Mouse (Mus musculus): ENCODE results near the gene Ano8.
"Not testable (repeated sequence)": the region's sequence is repeated elsewhere in the genome, so short reads cannot be mapped to it uniquely, and the experiment has no call there.

The Ano8 gene

DNA sequence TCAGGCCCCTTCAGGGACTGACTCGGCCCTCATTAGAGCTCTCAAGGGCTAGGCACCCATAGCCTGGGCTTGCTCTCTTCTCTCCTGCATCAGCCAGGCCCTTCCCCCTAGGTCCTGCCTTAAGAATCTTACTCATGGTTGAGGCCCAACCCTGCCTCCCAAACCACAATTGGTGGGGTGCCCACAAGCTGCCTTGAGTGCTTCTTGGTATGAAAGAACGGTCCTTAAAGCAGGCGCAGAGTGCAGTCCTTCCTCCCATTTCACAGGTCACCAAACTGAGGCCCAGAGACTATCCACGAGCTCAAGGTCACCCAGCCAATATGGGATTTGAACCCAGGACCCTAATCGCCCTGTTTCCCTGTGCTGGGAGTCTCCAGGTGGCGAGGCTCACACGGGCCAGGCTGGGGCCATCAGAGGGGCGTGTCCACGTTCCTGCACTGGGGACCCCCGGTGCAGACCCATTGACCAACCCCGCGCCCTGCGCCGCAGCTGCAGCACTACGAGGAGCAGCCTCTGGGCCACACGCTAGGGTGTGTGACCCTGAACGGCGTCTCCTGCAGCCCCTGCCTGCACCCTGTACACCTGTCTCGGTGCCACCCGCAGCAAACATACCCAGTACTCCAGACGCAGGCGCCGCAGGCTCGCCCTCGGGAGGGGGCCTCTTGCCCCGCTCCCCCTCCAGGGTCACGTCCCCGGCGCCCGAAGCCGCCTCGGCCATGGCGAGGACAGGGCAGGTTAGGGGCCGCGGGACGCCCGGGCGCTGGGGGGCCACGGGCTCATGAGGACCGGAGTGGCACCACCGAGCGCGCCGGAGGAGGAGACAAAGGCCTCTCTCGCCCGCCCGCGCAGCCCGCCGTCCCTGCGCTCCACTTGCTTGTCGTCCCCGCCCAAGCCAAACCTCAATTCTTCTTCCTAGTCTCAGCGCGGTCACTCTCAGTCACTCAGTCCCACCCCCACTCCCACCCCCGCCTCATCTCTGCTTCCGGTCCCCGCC lies at the start of gene Ano8:
Gene Ano8, minus strand, starts transcription at position 822 of the 994 bp plus-strand sequence.
- in situ Hi-C loops (cut with MboI, MseI) = loop anchor here (5.0 to 25.0 kb wide), 3 partner anchors 588 to 711 kb away; partner anchors contain the start of genes Pik3r2, Rpl18a and Tpm4

DNA sequence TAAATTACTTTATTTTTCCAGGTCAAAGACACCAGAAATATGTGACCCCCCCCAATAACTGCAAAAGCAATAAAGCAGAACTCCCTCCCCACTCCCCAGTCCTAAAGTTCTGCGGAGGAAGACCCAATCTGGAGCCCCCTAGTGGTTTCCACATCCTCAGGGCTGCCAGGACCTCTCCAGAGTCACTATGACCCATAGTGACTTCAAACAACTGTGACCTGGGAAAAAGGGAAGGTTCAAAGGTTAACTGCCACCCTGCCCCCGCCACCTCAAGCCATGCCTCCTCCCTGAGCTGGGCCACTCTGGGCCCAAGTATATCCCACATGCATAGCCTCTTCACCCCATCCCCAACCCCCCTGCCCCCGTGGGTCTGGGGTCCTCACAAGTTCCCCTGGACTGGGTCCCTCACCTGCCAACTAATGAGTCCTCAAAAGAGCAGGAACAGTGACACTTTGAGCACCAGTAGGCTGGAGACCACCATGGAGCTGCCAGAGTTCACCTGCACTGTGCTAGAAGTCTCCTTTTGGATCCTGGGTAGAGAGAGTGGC lies 48.6 kb upstream of the Ano8 start:
- in situ Hi-C loops (cut with MboI, MseI) = no loop called here

DNA sequence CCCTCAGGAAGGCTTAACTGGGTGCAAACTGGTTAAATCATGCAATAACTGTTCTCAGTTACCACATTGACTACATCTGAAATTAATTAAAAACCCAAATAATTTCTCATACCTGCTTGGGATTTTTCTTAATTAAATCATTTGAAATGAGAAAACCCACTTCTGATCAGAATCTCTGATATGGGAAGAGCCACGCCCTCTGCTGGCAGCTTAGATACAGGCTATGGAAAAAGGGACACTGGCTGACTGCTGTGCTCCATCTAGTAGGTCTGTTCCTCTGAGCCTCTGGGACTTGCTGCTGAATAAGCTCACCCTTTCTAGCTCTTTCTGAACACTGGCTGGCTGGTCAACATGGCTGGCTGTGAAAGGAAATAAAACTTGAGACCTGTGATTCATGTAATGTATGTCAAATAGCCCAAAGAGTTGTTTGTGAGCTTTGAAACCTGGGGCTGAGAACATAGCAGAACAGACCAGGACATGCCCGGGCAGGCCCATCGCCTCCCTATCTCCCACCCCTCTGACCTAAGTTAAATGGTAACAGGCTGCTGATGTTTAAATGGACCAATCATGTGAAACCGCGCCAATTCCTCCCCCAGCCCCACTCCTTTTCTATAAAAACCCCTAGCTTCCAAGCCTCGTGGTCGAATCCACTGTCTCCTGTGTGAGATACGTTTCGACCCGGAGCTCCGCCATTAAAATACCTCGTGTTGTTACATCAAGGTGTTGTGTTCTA lies 45.1 kb upstream of the Ano8 start:
- in situ Hi-C loops (cut with MboI, MseI) = not testable (repeated sequence)

DNA sequence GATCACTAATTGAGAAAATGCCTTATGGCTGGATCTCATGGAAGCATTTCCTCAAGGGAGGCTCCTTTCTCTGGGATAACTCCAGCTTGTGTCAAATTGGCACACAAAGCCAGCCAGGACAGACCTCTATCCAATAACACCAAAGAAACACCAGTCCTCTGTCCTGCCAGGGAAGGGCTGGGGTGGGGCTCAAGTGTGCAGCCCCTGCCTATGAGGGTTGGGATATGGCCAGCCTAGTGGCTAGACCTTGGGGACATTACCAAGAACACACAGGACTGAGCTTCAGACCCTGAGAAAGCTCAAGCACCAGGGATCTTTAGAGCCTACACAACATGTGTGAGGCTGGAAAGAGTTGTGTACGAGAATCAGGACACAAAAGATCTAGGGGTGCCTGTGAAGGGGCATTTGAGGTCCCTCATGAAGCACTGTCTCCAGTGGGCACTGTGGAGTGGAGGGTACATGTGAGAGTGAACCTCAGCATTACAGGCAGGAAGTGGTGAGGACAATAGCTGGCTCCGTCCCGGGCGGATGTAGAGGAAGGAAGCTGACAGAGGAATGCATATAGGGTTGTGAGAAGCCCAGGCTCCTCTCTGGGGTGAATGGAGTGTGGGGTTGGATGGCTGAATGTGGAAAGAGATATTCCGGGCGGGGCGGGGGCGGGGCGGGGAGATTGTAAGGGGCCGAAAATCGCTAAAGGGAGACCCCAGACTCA lies 42.8 kb upstream of the Ano8 start:
- in situ Hi-C loops (cut with MboI, MseI) = no loop called here

DNA sequence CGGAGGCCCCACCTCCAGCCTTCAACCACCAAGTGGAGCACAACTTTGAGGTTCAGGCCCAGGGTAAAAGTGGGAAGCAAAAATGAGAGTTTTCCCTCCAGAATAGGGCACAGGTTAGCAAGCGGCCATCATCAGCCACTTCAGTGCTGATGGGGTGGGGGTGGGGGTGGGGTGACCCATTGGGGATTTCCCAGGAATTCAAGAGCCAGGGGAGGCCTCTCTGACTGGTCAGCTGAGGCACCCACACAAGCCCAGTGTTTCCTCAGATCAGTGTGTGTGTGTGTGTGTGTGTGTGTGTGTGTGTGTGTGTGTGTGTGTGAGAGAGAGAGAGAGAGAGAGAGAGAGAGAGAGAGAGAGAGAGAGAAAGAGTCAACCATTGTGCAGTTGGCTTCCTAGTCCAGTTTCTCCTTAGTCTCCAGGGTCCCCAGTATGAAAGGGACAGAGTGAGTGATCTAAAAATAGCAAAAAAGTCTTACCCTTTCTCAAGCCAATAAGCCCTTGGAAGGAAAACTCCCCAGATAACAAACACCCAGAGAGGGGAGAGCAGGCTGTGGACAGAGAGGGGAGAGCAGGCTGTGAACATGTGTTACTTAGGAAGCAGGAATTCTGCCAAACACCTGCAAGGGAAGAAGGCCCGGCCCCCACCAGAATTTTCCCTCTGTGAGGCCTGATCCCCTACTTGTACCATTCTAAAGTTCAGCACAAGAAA lies 41.6 kb upstream of the Ano8 start:
- in situ Hi-C loops (cut with MboI, MseI) = no loop called here

DNA sequence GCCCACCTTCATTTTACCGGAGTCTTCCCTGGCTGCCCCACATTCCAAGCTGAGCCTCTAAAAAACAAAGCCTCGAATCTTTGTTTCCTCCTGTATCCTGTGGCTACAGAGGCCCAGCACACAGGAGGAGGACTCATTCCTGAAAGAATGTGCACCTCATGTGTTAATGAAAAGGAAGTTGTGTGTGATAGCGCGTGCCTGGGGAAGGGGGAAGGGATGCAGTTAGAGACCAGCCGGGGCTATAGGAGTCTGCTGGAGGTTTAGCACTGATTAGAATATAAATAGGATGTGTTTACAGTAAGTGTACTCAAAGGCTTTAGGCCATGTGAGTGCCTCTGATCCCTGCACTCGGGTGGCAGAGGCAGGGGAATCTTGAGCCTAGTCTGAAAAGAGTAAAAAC lies 40.5 kb upstream of the Ano8 start:
- in situ Hi-C loops (cut with MboI, MseI) = no loop called here

DNA sequence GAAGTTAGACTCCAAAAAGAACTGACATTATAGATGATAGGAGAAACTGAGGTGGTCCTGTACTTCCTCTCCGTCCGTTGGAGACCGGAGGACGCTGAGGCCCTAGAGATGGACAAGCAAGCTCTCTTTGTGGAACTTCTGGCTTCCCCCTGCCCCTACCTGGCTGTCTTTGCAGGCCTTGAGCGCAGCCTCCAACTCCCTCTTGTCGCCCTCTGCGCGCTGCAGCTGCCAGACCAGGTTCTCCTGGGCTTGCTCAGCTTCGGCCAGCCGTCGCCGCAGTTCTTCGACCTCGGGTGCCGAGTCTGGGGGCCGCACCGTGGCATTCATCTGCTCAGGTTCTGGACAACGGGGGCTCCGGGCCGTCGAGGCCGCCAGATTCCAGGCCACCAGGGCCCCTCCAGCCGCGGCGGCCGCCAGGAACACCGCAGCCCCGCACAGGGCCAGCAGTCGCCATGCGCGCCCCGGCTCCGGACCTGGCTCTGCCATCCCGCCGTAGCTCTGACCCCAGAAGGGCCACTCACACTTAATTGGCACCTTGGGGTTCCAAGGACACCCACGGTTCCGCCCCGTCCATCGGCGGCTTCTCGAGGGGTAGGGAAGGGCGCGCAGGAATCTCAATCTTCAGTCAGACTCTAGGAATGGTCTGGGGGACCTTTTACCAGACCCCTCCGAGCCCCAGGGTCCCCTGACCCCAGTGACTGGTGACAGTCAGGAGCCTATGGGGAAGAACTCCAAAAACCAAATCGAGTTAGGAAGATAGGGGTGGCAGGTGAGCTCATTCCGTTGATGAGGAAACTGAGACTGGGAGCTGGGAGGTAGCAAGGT lies 39.7 kb upstream of the Ano8 start, which contains the start of gene Ccdc194:
Gene Ccdc194, minus strand, starts transcription at position 486 of the 825 bp plus-strand sequence.
- in situ Hi-C loops (cut with MboI, MseI) = no loop called here

DNA sequence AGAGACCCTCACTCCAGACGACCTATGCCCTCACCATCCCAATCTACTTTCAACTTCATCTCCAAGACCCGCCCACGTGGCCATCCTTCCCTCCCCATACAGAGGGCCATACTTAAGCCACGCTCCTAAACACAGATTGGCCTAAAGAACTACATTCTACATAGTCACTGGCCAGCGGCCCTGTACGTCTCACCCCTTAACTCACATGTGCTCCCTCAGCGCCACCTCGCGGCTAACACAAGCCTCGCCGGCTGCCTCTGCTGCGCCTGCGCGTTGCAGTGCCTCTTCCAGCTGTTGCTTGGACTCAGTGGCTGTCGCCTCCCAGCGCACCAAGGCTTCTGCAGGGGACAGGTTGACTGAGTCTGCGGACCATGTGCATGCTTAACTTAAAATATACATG lies 35.9 kb upstream of the Ano8 start:
- in situ Hi-C loops (cut with MboI, MseI) = loop anchor here (5.0 kb wide), 1 partner anchor 74 kb away; no protein-coding TSS in a partner anchor

DNA sequence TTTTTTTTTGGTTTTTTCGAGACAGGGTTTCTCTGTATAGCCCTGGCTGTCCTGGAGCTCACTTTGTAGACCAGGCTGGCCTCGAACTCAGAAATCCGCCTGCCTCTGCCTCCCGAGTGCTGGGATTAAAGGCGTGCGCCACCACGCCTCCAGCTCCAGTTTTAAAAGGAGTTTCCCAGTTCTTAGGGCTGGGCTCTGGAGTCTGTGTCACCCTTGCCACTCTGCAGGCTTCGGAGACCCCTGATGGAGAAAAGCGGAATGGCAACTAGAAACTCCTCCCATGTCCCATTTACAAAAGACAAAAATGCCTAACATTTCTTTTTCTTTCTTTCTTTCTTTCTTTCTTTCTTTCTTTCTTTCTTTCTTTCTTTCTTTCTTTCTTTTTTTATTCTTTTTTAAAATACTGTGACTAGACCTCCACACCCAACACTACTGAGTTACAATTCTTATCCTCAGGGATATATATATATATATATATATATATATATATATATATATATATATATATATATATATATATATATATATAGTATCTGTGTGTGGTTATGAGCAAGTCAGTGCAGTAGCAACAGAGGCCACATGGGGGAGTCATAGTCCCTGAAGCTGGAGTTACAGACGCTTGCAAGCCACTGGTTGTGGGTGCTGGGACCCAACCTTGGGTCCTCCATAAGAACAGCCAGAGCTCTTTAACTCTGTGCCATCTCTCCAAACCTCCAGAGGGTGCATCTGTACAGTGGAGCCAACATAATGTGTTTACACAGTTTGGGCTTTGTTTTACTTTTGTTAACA lies 33.5 kb upstream of the Ano8 start:
- in situ Hi-C loops (cut with MboI, MseI) = not testable (repeated sequence)

DNA sequence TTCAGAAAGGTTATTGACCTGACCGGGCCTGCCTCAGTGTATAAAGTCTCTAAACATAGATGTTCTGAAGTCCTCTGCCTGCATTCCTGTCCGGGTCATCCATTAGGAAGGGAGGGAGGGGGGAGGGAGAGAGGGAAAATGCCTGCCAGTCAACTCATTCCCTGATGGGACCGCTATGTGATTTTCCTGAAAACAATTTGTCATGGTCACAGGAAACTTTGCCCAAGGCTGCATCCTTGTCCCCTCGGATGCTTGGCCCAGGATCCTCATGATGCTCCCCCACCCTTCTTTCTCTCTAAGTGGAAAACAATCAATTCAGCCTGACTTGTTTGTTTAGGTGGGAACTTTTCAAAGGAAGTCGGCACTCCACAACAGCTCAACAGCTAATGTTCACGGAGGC lies 31.0 kb upstream of the Ano8 start:
- in situ Hi-C loops (cut with MboI, MseI) = no loop called here

DNA sequence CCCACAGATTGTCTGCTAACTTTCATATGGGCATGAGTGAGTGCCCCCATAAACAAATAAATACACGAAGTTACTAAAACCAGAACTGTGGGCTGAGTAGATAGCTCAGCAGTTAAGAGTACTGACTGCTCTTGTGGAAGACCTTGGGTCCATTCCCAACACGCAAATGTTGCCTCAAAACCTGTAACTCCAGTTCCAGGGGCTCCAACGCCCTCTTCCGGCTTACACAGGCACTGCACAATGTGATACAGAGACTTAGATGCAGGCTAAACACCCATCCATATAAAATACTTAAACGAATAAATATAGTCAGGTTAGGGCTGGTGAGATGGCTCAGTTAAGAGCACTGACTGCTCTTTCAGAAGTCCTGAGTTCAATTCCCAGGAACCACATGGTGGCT lies 29.3 kb upstream of the Ano8 start:
- in situ Hi-C loops (cut with MboI, MseI) = no loop called here

DNA sequence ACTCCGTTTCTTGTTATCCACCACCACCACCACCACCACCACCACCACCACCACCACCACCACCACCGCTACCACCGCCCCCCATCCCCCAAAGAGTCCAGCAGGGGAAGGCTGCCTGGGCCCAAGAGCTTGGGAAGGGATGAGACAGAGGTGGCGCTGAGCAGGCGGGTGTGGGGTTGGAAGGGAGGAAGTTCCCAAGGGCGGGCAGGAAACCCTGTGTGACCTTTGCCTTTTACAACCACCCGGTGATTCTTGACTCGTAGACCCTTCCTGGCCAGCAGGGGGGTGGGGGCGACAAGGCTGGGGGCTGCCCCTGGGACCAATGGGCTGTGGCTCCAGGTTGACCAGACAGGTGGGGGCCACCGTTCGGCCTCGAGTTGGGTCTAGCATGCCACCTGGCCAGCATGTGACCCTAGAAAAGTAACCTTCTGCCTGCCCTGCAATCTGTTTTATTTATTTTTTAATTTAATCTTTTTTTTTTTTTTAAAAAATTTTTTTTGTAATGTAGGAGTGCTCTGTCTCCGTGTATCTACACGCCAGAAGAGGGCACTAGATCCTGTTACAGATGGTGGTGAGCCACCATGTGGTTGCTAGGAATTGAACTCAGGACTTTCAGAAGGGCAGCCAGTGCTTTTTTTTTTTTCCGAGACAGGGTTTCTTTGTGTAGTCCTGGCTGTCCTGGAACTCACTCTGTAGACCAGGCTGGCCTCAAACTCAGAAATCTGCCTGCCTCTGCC lies 27.4 kb upstream of the Ano8 start:
- in situ Hi-C loops (cut with MboI, MseI) = no loop called here

DNA sequence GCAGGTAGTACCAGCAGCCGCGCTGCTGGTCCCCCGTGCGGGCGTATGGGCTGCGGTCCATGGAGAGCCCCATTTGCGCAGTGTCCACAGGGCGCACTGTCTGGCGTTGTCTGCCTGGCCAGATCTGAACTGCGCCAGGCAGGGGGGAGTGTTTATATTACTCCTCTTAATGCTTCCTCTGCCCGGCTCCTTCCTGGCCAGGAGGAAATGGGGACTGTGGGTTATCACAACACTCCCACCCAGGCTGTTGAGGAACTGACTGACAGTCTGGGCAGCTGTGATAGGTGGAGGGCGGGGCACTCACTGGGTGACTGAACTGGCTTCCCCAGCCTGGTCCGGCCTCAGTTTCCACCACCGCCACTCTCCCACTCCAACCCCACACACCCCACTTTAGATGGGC lies 25.9 kb upstream of the Ano8 start, which contains the start of gene Plvap:
Gene Plvap, minus strand, starts transcription at position 109 of the 400 bp plus-strand sequence.
- in situ Hi-C loops (cut with MboI, MseI) = no loop called here

DNA sequence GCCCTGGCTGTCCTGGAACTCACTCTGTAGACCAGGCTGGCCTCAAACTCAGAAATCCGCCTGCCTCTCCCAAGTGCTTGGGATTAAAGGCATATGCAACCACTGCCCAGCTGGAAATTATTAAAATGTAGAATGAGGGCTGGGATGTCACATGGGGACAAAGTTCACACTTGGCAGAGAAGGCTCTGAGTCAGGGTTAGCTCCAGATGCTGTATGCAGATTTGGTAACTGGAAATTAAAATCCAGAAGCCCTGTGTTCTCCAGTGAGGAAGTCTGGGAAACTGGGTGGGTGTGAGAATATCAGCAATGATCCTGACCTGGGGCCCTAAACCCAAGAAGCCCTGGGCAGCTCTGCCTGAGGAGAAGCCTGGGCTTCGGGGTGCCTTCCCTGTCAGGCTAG lies 23.6 kb upstream of the Ano8 start:
- in situ Hi-C loops (cut with MboI, MseI) = loop anchor here (5.0 kb wide), 1 partner anchor 82 kb away; no protein-coding TSS in a partner anchor

DNA sequence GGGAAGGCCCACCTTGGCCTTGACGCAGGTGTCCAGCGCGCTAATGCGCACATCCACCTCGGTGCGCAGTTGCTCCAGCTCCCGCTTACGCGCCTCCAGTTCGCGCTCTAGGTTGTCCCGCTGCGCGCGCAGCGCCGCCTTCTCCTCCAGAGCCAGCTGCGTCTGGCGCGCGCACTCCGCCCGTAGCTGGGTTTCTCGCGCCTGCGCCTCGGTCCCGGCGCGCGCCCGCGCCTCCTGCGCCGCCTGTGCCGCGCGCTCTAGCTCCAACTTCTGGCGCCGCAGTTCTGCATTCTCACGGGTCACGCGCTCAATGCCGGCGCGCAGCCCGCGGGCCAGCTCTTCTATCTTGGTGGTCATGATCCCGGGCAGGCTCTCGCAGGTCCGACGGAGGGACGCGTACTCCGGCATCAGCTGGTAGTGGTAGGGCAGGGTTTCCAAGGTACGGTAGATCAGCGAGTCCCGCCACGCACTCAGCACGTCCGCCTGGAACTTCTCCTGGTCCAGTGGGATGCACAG lies 21.9 kb upstream of the Ano8 start:
- in situ Hi-C loops (cut with MboI, MseI) = loop anchor here (5.0 kb wide), 1 partner anchor 80 kb away; no protein-coding TSS in a partner anchor

DNA sequence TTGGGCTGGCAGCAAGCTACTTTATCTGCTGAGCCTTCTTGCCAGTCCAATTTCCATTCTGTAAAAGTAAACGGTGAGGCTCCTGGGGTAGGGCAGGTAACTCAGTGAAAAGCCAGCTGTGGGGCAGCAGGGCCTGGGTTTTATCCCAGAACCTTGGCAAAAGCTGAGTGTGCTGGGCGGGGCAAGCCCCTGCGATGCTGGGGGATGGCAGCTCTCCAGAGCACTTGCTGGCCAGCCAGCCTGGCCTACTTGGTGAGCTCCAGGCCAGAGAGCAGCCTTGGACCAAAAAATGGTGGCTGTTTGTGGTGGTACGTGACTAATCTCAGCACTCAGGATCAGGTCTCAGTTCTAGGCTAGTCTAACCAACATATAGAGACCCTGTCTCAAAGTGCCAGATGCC lies 20.2 kb upstream of the Ano8 start:
- in situ Hi-C loops (cut with MboI, MseI) = loop anchor here (5.0 kb wide), 1 partner anchor 79 kb away; no protein-coding TSS in a partner anchor

DNA sequence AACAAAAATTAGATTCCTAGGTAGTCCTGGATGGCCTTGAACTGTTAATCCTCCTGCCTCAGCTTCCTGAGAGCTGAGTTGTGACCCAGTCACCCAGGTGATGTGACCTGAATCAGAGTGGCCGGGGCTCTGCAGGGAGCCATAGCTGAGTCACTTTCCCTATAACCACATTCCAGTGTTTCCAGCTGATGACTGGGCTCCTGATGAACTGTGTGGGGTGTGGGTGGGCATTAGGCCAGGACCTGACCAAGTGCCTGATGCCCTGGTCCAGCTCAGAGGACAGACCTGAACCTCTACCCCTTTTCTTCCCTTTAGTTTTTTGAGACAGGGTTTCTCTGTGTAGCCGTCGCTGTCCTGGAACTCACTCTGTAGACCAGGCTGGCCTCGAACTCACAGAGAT lies 19.6 kb upstream of the Ano8 start:
- in situ Hi-C loops (cut with MboI, MseI) = loop anchor here (5.0 kb wide), 1 partner anchor 78 kb away; no protein-coding TSS in a partner anchor

DNA sequence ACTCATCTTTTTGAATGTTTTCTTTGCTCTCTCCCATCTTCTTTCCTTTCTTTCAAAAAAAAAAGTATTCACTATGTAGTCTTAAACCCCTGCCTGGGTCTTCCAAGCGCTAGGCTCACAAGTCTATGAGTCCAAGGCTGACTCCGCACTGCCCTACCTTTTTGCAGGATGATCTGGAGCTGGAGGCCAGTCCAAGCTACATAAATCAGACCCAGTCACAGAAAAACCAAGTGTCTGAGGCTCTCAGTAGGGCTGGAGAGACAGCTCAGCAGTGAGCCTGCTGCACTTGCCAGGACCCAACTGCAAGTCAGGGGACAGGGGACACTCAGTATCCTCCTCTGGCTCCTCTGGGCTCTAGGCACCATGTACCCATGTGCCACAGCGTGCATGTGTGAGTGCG lies 18.6 kb upstream of the Ano8 start:
- in situ Hi-C loops (cut with MboI, MseI) = no loop called here
